Mouse (Mus musculus): ENCODE data around the gene Syt2. TPM values are rescaled to one million over a fixed set of nuclear protein-coding genes. Genes with fewer than 3 reads are reported as not detected.

The Syt2 gene
- polyA plus RNA-seq, 1 experiment from 2014 or later = 2.1 TPM

- Histone ChIP-seq H3K27ac (replicated peaks; ENCODE audit: low read depth, low read length) (no peak overlapping the region), H3K4me2 (ENCODE audit: low read length) (no peak overlapping the region), H3K4me3 (replicated peaks; ENCODE audit: low read depth, low read length) (no peak overlapping the region), H3K36me3 (ENCODE audit: control insufficient read depth, insufficient read depth, low read length) (no peaks in the 10 kb centered on the region), H3K4me1 (ENCODE audit: control insufficient read depth, insufficient read depth, low read length) (no peaks in the 10 kb centered on the region), H3K9ac (replicated peaks; ENCODE audit: low read length) (no peak overlapping the region), H3K27me3 (ENCODE audit: control insufficient read depth, insufficient read depth, low read length) (no peaks in the 10 kb centered on the region), H3K9me3 (ENCODE audit: control insufficient read depth, low read length) (no peaks in the 10 kb centered on the region)
- ATAC-seq (ENCODE audit: low FRiP score, low TSS enrichment) (no peak), DNase-seq (no peak)
- 93% methylated on average over 7 of the region's 7 CpGs for WGBS
These were observed 80.0 kb downstream of the Syt2 start for GRCm38 (mm10) chr1:134726480-134726879.

- ATAC-seq (ENCODE audit: low FRiP score, low TSS enrichment) = no peak
- Histone ChIP-seq H3K4me2 (ENCODE audit: low read length) (no peak overlapping the region), H3K36me3 (ENCODE audit: control insufficient read depth, insufficient read depth, low read length) (no peaks in the 10 kb centered on the region), H3K4me3 (replicated peaks; ENCODE audit: low read depth, low read length) (no peak overlapping the region), H3K27me3 (ENCODE audit: control insufficient read depth, insufficient read depth, low read length) (no peaks in the 10 kb centered on the region), H3K9me3 (ENCODE audit: control insufficient read depth, low read length) (no peaks in the 10 kb centered on the region), H3K27ac (replicated peaks; ENCODE audit: low read depth, low read length) (no peak overlapping the region), H3K9ac (replicated peaks; ENCODE audit: low read length) (no peak overlapping the region), H3K4me1 (ENCODE audit: control insufficient read depth, insufficient read depth, low read length) (no peaks in the 10 kb centered on the region)
- WGBS = 88% methylated on average over 8 of the region's 8 CpGs
- no peak for DNase-seq
These were observed 80.8 kb downstream of the Syt2 start for GRCm38 (mm10) chr1:134727256-134727655.

GRCm38 (mm10) chr1:134733659-134734058, 87.2 kb downstream of the Syt2 start:
- Histone ChIP-seq H3K9me3 (ENCODE audit: control insufficient read depth, low read length) (no peaks in the 10 kb centered on the region), H3K9ac (replicated peaks; ENCODE audit: low read length) (no peak overlapping the region), H3K4me1 (ENCODE audit: control insufficient read depth, insufficient read depth, low read length) (no peaks in the 10 kb centered on the region), H3K4me3 (replicated peaks; ENCODE audit: low read depth, low read length) (no peak overlapping the region), H3K4me2 (ENCODE audit: low read length) (no peak overlapping the region), H3K27me3 (ENCODE audit: control insufficient read depth, insufficient read depth, low read length) (no peaks in the 10 kb centered on the region), H3K36me3 (ENCODE audit: control insufficient read depth, insufficient read depth, low read length) (no peaks in the 10 kb centered on the region), H3K27ac (replicated peaks; ENCODE audit: low read depth, low read length) (no peak overlapping the region)
- DNase-seq (no peak), ATAC-seq (ENCODE audit: low FRiP score, low TSS enrichment) (no peak)
- WGBS = 85% methylated on average over 5 of the region's 5 CpGs

GRCm38 (mm10) chr1:134737463-134737862, 91.0 kb downstream of the Syt2 start:
- Histone ChIP-seq H3K4me3 (replicated peaks; ENCODE audit: low read depth, low read length) (no peak overlapping the region), H3K4me1 (ENCODE audit: control insufficient read depth, insufficient read depth, low read length) (no peaks in the 10 kb centered on the region), H3K9me3 (ENCODE audit: control insufficient read depth, low read length) (no peaks in the 10 kb centered on the region), H3K36me3 (ENCODE audit: control insufficient read depth, insufficient read depth, low read length) (no peaks in the 10 kb centered on the region), H3K27ac (replicated peaks; ENCODE audit: low read depth, low read length) (no peak overlapping the region), H3K9ac (replicated peaks; ENCODE audit: low read length) (no peak overlapping the region), H3K27me3 (ENCODE audit: control insufficient read depth, insufficient read depth, low read length) (no peaks in the 10 kb centered on the region), H3K4me2 (ENCODE audit: low read length) (no peak overlapping the region)
- 80% methylated on average over 9 of the region's 9 CpGs for WGBS
- DNase-seq = no peak
- ATAC-seq (ENCODE audit: low FRiP score, low TSS enrichment) = no peak

GRCm38 (mm10) chr1:134741433-134741832, 95.0 kb downstream of the Syt2 start:
- no peak for ATAC-seq (ENCODE audit: low FRiP score, low TSS enrichment)
- DNase-seq = no peak
- H3K9ac ChIP-seq (replicated peaks; ENCODE audit: low read length) = no peak overlapping the region
- H3K4me1 ChIP-seq (ENCODE audit: control insufficient read depth, insufficient read depth, low read length) = no peaks in the 10 kb centered on the region
- no peak overlapping the region for H3K27ac ChIP-seq (replicated peaks; ENCODE audit: low read depth, low read length)
- H3K4me3 ChIP-seq (replicated peaks; ENCODE audit: low read depth, low read length) = no peak overlapping the region
- no peak overlapping the region for H3K4me2 ChIP-seq (ENCODE audit: low read length)
- 82% methylated on average over 6 of the region's 6 CpGs for WGBS
- no peaks in the 10 kb centered on the region for H3K27me3 ChIP-seq (ENCODE audit: control insufficient read depth, insufficient read depth, low read length)
- no peaks in the 10 kb centered on the region for H3K9me3 ChIP-seq (ENCODE audit: control insufficient read depth, low read length)
- H3K36me3 ChIP-seq (ENCODE audit: control insufficient read depth, insufficient read depth, low read length) = no peaks in the 10 kb centered on the region

- H3K9ac ChIP-seq (replicated peaks; ENCODE audit: low read length) = no peak overlapping the region
- no peak overlapping the region for H3K27ac ChIP-seq (replicated peaks; ENCODE audit: low read depth, low read length)
- WGBS = 83% methylated on average over 7 of the region's 7 CpGs
- H3K27me3 ChIP-seq (ENCODE audit: control insufficient read depth, insufficient read depth, low read length) = no peaks in the 10 kb centered on the region
- DNase-seq = no peak
- H3K4me1 ChIP-seq (ENCODE audit: control insufficient read depth, insufficient read depth, low read length) = no peaks in the 10 kb centered on the region
- no peaks in the 10 kb centered on the region for H3K36me3 ChIP-seq (ENCODE audit: control insufficient read depth, insufficient read depth, low read length)
- no peak for ATAC-seq (ENCODE audit: low FRiP score, low TSS enrichment)
- no peaks in the 10 kb centered on the region for H3K9me3 ChIP-seq (ENCODE audit: control insufficient read depth, low read length)
- H3K4me3 ChIP-seq (replicated peaks; ENCODE audit: low read depth, low read length) = no peak overlapping the region
- no peak overlapping the region for H3K4me2 ChIP-seq (ENCODE audit: low read length)
These were observed 95.6 kb downstream of the Syt2 start for GRCm38 (mm10) chr1:134741946-134742661.

GRCm38 (mm10) chr1:134745648-134746047, 99.2 kb downstream of the Syt2 start:
- Histone ChIP-seq H3K27ac (replicated peaks; ENCODE audit: low read depth, low read length) (no peak overlapping the region), H3K36me3 (ENCODE audit: control insufficient read depth, insufficient read depth, low read length) (no peaks in the 10 kb centered on the region), H3K9ac (replicated peaks; ENCODE audit: low read length) (no peak overlapping the region), H3K4me3 (replicated peaks; ENCODE audit: low read depth, low read length) (no peak overlapping the region), H3K4me2 (ENCODE audit: low read length) (no peak overlapping the region), H3K4me1 (ENCODE audit: control insufficient read depth, insufficient read depth, low read length) (no peaks in the 10 kb centered on the region), H3K27me3 (ENCODE audit: control insufficient read depth, insufficient read depth, low read length) (no peaks in the 10 kb centered on the region), H3K9me3 (ENCODE audit: control insufficient read depth, low read length) (no peaks in the 10 kb centered on the region)
- no peak for ATAC-seq (ENCODE audit: low FRiP score, low TSS enrichment)
- WGBS = 54% methylated on average over 6 of the region's 6 CpGs
- no peak for DNase-seq

- Histone ChIP-seq H3K9me3 (ENCODE audit: control insufficient read depth, low read length) (no peaks in the 10 kb centered on the region), H3K36me3 (ENCODE audit: control insufficient read depth, insufficient read depth, low read length) (no peaks in the 10 kb centered on the region), H3K27me3 (ENCODE audit: control insufficient read depth, insufficient read depth, low read length) (no peaks in the 10 kb centered on the region), H3K9ac (replicated peaks; ENCODE audit: low read length) (no peak overlapping the region), H3K4me2 (ENCODE audit: low read length) (no peak overlapping the region), H3K4me3 (replicated peaks; ENCODE audit: low read depth, low read length) (no peak overlapping the region), H3K4me1 (ENCODE audit: control insufficient read depth, insufficient read depth, low read length) (no peaks in the 10 kb centered on the region), H3K27ac (replicated peaks; ENCODE audit: low read depth, low read length) (no peak overlapping the region)
- ATAC-seq (ENCODE audit: low FRiP score, low TSS enrichment) (no peak), DNase-seq (no peak)
- WGBS = 22% methylated on average over 23 of the region's 23 CpGs
These were observed 101.0 kb downstream of the Syt2 start for GRCm38 (mm10) chr1:134747236-134748174.

Data from midbrain, embryonic 14.5 days (tissue).